Mouse (Mus musculus): Measurements from ENCODE around the gene Neurl2. TPM values are rescaled to one million over a fixed set of nuclear protein-coding genes. Genes with fewer than 3 reads are reported as not detected.
"Not testable (repeated sequence)": the region's sequence is repeated elsewhere in the genome, so short reads cannot be mapped to it uniquely, and the experiment has no call there.

The Neurl2 gene
- total RNA-seq, 2 experiments from 2014 or later: 2.2 to 4.0 TPM

GRCm38 (mm10) chr2:164823969-164824368, 9.3 kb downstream of the Neurl2 start:
- intact Hi-C loops (cut with DNase I): loop anchor here (2.0 kb wide), 1 partner anchor 19 kb away; the partner anchor contains the start of genes Acot8 and Zswim3
- DNase-seq (ENCODE audit: low spot score in 2 of 2): no peak

- peak in 1 of 2 experiments; percentile 69 for DNase-seq (ENCODE audit: low spot score in 2 of 2)
- intact Hi-C loops (cut with DNase I): loop anchor here (2.0 kb wide), 1 partner anchor 18 kb away; the partner anchor contains the start of genes Acot8 and Zswim3
Measured at GRCm38 (mm10) chr2:164823181-164823585, 10.1 kb downstream of the Neurl2 start.

- DNase-seq (ENCODE audit: low spot score in 2 of 2): peak; percentile 100
- intact Hi-C loops (cut with DNase I): loop anchor here (2.0 kb wide), 1 partner anchor 18 kb away; the partner anchor contains the start of genes Acot8 and Zswim3
Measured at GRCm38 (mm10) chr2:164822636-164823165, 10.6 kb downstream of the Neurl2 start, which contains the start of gene Zswim1. Gene Zswim1, plus strand, starts transcription at chr2:164822686.

GRCm38 (mm10) chr2:164821060-164821459, 12.2 kb downstream of the Neurl2 start:
- intact Hi-C loops (cut with DNase I): no loop called here
- peak in 1 of 2 experiments; percentile 27 for DNase-seq (ENCODE audit: low spot score in 2 of 2)

GRCm38 (mm10) chr2:164817703-164818102, 15.6 kb downstream of the Neurl2 start:
- DNase-seq (ENCODE audit: low spot score in 2 of 2): no peak
- intact Hi-C loops (cut with DNase I): no loop called here

- DNase-seq (ENCODE audit: low spot score in 2 of 2): no peak
- intact Hi-C loops (cut with DNase I): no loop called here
Measured at GRCm38 (mm10) chr2:164817206-164817605, 16.1 kb downstream of the Neurl2 start.

GRCm38 (mm10) chr2:164815821-164816220, 17.4 kb downstream of the Neurl2 start:
- intact Hi-C loops (cut with DNase I): no loop called here
- DNase-seq (ENCODE audit: low spot score in 2 of 2): no peak

GRCm38 (mm10) chr2:164815348-164815747, 17.9 kb downstream of the Neurl2 start:
- DNase-seq (ENCODE audit: low spot score in 2 of 2): no peak
- intact Hi-C loops (cut with DNase I): no loop called here

- intact Hi-C loops (cut with DNase I): no loop called here
- DNase-seq (ENCODE audit: low spot score in 2 of 2): no peak
Measured at GRCm38 (mm10) chr2:164813557-164813956, 19.7 kb downstream of the Neurl2 start.

- no peak for DNase-seq (ENCODE audit: low spot score in 2 of 2)
- intact Hi-C loops (cut with DNase I): no loop called here
Measured at GRCm38 (mm10) chr2:164806614-164807013, 26.6 kb downstream of the Neurl2 start.

GRCm38 (mm10) chr2:164805332-164805718, 27.9 kb downstream of the Neurl2 start:
- intact Hi-C loops (cut with DNase I): loop anchor here (2.0 kb wide), 1 partner anchor 17 kb away; the partner anchor contains the start of gene Zswim1
- DNase-seq (ENCODE audit: low spot score in 2 of 2): no peak

- DNase-seq (ENCODE audit: low spot score in 2 of 2): peak; percentile 99
- intact Hi-C loops (cut with DNase I): loop anchor here (2.0 kb wide), 1 partner anchor 18 kb away; the partner anchor contains the start of gene Zswim1
Measured at GRCm38 (mm10) chr2:164804533-164805331, 28.5 kb downstream of the Neurl2 start, which contains the start of the genes Acot8 and Zswim3. Gene Acot8, minus strand, starts transcription at chr2:164804882. Gene Zswim3, plus strand, starts transcription at chr2:164805098.

GRCm38 (mm10) chr2:164803921-164804313, 29.3 kb downstream of the Neurl2 start:
- intact Hi-C loops (cut with DNase I): loop anchor here (2.0 kb wide), 1 partner anchor 19 kb away; the partner anchor contains the start of gene Zswim1
- DNase-seq (ENCODE audit: low spot score in 2 of 2): no peak

- intact Hi-C loops (cut with DNase I): no loop called here
- DNase-seq (ENCODE audit: low spot score in 2 of 2): no peak
Measured at GRCm38 (mm10) chr2:164803201-164803920, 29.9 kb downstream of the Neurl2 start.

GRCm38 (mm10) chr2:164800252-164801004, 32.8 kb downstream of the Neurl2 start:
- intact Hi-C loops (cut with DNase I): no loop called here
- no peak for DNase-seq (ENCODE audit: low spot score in 2 of 2)

- DNase-seq (ENCODE audit: low spot score in 2 of 2); intact Hi-C loops (cut with DNase I): not testable (repeated sequence)
Measured at GRCm38 (mm10) chr2:164798554-164798953, 34.7 kb downstream of the Neurl2 start.

- intact Hi-C loops (cut with DNase I): no loop called here
- DNase-seq (ENCODE audit: low spot score in 2 of 2): no peak
Measured at GRCm38 (mm10) chr2:164795868-164796267, 37.4 kb downstream of the Neurl2 start.

- peak; percentile 80 to 90 for DNase-seq (ENCODE audit: low spot score in 2 of 2)
- intact Hi-C loops (cut with DNase I): no loop called here
Measured at GRCm38 (mm10) chr2:164794293-164794692, 39.0 kb downstream of the Neurl2 start.

GRCm38 (mm10) chr2:164793772-164794171, 39.5 kb downstream of the Neurl2 start:
- DNase-seq (ENCODE audit: low spot score in 2 of 2): no peak
- intact Hi-C loops (cut with DNase I): no loop called here

Measured in left cerebral cortex, postnatal 25 days (tissue).